Mouse (Mus musculus): ENCODE data around the gene Abhd14a.

- TF ChIP-seq CTCF (IDR thresholded peaks at IDR 0.05; ENCODE audit: insufficient read depth, low read length) (no peak), POLR2A (IDR thresholded peaks at IDR 0.05; ENCODE audit: borderline replicate concordance, extremely low read depth, low read depth, low read length) (no peak; the same call in 1 of the 2 replicates)
These were observed 6.0 kb upstream of the Abhd14a start, which contains the start of gene Pcbp4 for GRCm38 (mm10) chr9:106453271-106454070.
